Mouse (Mus musculus): ENCODE results near the gene Gm49359. TPM values are rescaled to one million over a fixed set of nuclear protein-coding genes. Genes with fewer than 3 reads are reported as not detected.
"Not testable (repeated sequence)": the region's sequence is repeated elsewhere in the genome, so short reads cannot be mapped to it uniquely, and the experiment has no call there.

Gene Gm49359
- polyA plus RNA-seq (2012; rRNA removed) = 0.52 and 0.66 TPM in 2 replicates

DNA sequence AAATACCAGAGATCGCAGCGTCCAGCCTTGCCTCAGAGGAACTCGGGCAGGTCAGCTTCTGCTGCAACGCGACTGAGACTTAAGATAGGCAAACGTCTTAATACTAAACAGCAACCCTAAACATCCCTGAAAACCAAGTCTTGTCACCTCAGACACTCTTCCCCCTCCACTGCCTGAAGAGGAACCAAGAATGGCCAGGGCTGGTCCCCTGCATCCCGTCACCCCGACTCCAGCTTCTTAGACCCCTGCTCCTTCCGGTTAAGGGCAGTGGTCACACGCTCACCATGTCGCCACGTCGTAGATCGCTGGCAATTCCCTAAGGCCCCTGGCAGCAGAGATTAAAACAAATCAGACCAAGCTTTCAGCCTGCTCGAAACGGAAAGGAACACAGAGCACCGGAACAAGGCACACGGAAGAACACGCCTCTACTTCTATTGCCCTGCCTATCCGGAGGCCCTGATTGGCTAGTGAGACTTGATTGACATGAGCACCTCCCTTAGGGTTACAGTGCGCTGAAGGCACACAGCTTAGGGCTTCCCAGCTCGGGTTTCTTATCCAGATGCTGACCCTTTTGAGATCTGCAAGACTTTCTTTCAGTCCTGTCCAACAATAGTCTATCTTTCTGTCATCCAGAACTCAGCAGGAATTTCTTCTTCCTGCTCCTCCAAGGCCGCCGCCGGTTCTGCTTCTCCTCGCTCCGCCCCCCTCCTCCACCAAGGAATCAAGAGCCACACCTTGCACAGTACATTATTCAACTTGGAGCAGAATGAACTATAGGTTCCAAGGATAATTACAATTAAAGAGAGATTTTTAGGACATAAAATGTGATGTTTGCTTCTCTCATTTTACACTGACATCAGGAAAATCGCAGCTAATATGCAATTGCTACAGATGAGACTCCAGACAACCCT is at the start of gene Gm49359:
Gm49359 (minus strand) TSS at position 409 of the 911 bp plus-strand sequence.
- peak; percentile 88 for DNase-seq (ENCODE audit: low read depth, low spot score)
- 1% methylated on average over 28 of the region's 28 CpGs for WGBS

DNA sequence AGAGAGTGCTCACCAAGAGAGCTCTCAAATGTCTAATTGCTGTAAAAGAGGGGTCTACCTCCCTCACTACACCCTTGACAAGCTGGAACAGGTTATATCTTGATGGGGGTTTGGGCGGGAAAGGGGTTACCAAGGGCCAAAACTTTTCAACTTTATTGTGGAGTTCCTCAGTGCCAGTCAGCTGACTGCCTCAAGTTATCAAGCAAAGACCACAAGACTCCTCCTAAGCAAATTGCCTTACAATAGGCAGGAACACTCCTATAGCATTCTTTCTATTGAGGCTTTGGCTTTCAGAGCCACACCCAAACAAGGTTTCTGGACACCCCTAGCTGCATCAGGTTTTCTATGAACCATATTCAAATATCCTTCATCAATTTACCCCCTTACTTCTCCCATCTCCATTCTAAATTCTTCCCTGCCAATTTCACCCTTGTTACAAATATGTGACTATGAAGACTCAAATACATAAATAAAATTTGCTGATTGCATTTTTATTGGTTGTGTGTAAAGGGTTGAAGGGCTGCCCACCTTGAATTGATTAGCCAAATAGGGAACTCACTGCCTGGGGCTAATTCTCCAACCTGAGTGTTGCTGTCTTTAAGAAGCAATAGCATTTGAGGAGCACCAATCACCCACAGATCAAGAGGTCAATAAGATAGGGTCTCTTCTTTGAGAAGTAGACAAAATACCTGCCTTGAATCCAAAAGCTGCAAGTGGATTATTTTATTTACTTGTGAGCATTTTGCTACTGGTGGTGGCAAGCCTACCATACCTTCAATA is 44.2 kb upstream of the Gm49359 start:
- WGBS = 88% methylated on average over 1 of the region's 1 CpGs
- not testable (repeated sequence) for DNase-seq (ENCODE audit: low read depth, low spot score)

DNA sequence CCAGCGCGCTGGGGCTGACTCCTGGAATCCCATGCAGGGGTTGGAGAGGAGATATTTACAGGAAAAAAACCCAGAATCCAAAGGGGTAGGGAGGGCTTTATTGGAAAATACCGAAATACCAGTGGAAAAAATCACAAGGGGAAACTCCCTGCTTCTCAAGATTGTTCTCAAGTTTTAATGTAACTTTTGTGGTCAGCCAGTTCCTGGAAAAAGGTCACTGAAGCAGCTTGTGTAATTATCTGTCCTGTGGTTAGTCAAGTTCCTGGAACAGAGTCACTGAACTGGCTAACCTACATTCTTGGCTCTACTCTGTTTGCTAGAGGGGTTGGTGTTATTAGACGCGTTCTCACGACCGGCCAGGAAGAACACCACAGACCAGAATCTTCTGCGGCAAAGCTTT is 6.0 kb upstream of the Gm49359 start:
- not testable (repeated sequence) for DNase-seq (ENCODE audit: low read depth, low spot score)
- 96% methylated on average over 8 of the region's 8 CpGs for WGBS

DNA sequence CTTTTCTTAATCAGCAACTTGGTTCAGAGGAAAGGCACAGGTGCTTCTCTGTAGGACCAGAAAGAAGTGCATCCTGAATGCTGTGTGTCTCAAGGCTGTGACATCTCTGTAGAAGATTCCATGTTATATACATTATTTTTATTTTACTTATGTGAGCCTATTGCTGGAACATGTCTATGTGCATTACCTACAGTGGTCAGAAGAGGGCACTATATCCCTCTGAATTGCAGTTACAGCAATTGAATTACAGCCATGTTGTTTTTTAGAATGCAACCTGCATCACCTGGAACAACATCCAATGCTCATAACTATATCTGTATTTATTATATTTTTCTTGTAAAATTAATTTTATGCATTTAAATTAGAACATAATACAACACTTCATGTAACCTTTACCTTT is 3.3 kb upstream of the Gm49359 start:
- DNase-seq (ENCODE audit: low read depth, low spot score) = peak; percentile 1

Other genes starting within 250 kb of the Gm49359 start
- gene Gm3604, start 83.7 kb downstream of the Gm49359 start, polyA plus RNA-seq (2012; rRNA removed) = 0.07 and 0.18 TPM in 2 replicates
- not detected in 2 replicates for gene Zfp935, start 91.7 kb upstream of the Gm49359 start, polyA plus RNA-seq (2012; rRNA removed)
- 1.0 and 1.3 TPM in 2 replicates for gene Zfp934, start 104.4 kb upstream of the Gm49359 start, polyA plus RNA-seq (2012; rRNA removed)
- gene 6720489N17Rik, start 157.3 kb upstream of the Gm49359 start, polyA plus RNA-seq (2012; rRNA removed) = 0.19 and 0.36 TPM in 2 replicates